Mouse (Mus musculus) liver, embryonic 14.5 days (tissue): ENCODE results near the gene Cep78.

Experiments used
- CTCF ChIP-seq: IDR thresholded peaks from 2 replicates; pipeline ENCODE4 v1.5.1; 2016; ENCODE audit warnings: antibody characterized with exemption, low read depth, control low read depth
- EP300 ChIP-seq: IDR thresholded peaks from 2 replicates; pipeline ENCODE4 v1.6.1; 2016; ENCODE audit warnings: antibody characterized with exemption, low read depth

- no peak for TF ChIP-seq CTCF
- no peak for TF ChIP-seq EP300
These were observed 21.6 kb downstream of the Cep78 start for GRCm38 (mm10) chr19:15963011-15963695.
